Mouse (Mus musculus): ENCODE data around the gene Mpeg1.

DNA sequence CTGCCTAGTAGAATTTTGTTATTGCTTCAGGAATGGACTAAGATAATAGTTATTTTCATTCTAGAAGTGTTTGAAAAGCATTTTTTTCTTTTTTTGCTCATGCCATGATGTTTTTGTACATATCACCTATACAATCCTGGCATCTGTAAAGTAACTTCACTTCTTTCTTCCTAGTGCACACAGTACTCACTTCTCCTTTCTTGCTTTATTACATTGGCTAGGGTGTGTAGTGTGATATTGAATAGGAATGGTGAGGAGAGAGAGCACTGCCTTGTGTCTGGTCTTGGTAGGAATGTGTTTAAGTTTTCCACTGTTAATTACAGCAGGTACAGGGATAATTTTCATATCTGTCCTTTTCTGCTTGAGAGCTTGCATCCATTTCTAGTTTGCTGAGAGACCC, 54.0 kb downstream of the Mpeg1 start:
- TF ChIP-seq CTCF (IDR thresholded peaks at IDR 0.05; ENCODE audit: borderline replicate concordance, extremely low read depth, insufficient read depth, insufficient read length) (no peak), POLR2A (IDR thresholded peaks at IDR 0.05; ENCODE audit: borderline replicate concordance, extremely low read depth, insufficient read depth, insufficient read length, poor library complexity, severe bottlenecking) (no peak)
